Mouse (Mus musculus) olfactory bulb, adult 2 months (tissue): Measurements from ENCODE around the gene Celf2.

Source experiments
- CTCF ChIP-seq: fragments of 200-500 bp; IDR thresholded peaks from 2 replicates; pipeline ENCODE4 v1.5.1; 2012; ENCODE audit warnings: low read depth, mild to moderate bottlenecking, low read length, moderate library complexity; ENCODE audit not compliant: insufficient read depth
- POLR2A ChIP-seq: fragments of 200-500 bp; IDR thresholded peaks from 2 replicates; pipeline ENCODE4 v1.6.1; 2012; ENCODE audit warnings: mild to moderate bottlenecking, low read depth, low read length, moderate library complexity; ENCODE audit not compliant: insufficient read depth

GRCm38 (mm10) chr2:6871281-6872130, 637.9 kb downstream of the Celf2 start:
- TF ChIP-seq CTCF (no peak), POLR2A (no peak)
